Mouse (Mus musculus) MEL (cell line): ENCODE measurements around the gene Naa60.

ENCODE experiments used
- CHD2 ChIP-seq: IDR thresholded peaks from 2 replicates; pipeline ENCODE4 v1.6.1; 2011; ENCODE audit warnings: low read length, improper control_type of control experiment
- CTCF ChIP-seq, 3 experiments: IDR thresholded peaks in 2 of 3; conservative IDR thresholded peaks in 1 of 3; 2 replicates each; pipeline ENCODE4 v1.5.1; 2011 to 2012; ENCODE audit warnings: low read length in 3 of 3, low read depth in 2 of 3, mild to moderate bottlenecking in 2 of 3, improper control_type of control experiment in 1 of 3, inconsistent platforms in 1 of 3, mixed read lengths in 1 of 3, moderate library complexity in 1 of 3; ENCODE audit not compliant: control insufficient read depth in 1 of 3, insufficient read depth in 1 of 3, poor library complexity in 1 of 3, severe bottlenecking in 1 of 3
- POLR2A ChIP-seq, 2 experiments: IDR thresholded peaks; 2 replicates each; pipeline ENCODE4 v1.6.1; 2011 to 2012; ENCODE audit warnings: low read length in 2 of 2, mild to moderate bottlenecking in 2 of 2, control low read depth in 1 of 2, improper control_type of control experiment in 1 of 2, low read depth in 1 of 2, moderate library complexity in 1 of 2; ENCODE audit not compliant: control insufficient read depth in 1 of 2, insufficient read depth in 1 of 2, poor library complexity in 1 of 2
- RAD21 ChIP-seq: IDR thresholded peaks from 2 replicates; pipeline ENCODE4 v1.6.1; 2011; ENCODE audit warnings: mild to moderate bottlenecking, low read depth, low read length, improper control_type of control experiment
- ZC3H11A ChIP-seq: IDR thresholded peaks from 2 replicates; pipeline ENCODE4 v1.6.1; 2012; ENCODE audit warnings: low read depth, mild to moderate bottlenecking, inconsistent platforms, low read length, improper control_type of control experiment

DNA sequence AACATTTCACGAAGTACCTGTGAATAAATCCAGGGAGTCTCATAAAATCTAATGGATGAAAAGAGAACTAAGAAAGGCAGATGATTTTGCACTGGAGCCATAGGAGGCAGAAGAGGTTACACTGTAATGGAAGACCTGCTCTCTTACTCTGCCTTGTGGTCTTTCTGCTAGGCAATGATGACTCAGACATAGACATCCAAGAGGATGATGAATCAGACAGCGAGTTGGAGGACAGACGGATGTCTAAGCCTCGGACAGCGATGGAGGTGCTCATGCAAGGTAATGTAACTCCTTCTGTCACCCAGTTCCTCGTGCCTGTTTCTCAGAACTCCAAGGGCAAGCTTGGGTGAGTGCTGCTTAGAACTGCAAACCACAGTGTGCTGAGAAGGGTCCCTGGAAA lies 61.4 kb downstream of the Naa60 start:
- TF ChIP-seq POLR2A (IDR thresholded peaks at IDR 0.05; ENCODE audit: control insufficient read depth in 1 of 2, insufficient read depth in 1 of 2, low read depth in 1 of 2, low read length in 2 of 2, poor library complexity in 1 of 2) = no peak
- no peak for TF ChIP-seq RAD21
- TF ChIP-seq CTCF (IDR thresholded peaks at IDR 0.05 in 2 of 3, conservative IDR thresholded peaks at IDR 0.05 in 1 of 3; ENCODE audit: control insufficient read depth in 1 of 3, insufficient read depth in 1 of 3, low read depth in 2 of 3, low read length in 3 of 3, poor library complexity in 1 of 3, severe bottlenecking in 1 of 3) = no peak
- no peak for TF ChIP-seq ZC3H11A
- TF ChIP-seq CHD2 = no peak
